Mouse (Mus musculus) midbrain, embryonic 10.5 days (tissue): ENCODE data around the gene Ccdc120. TPM values are rescaled to one million over a fixed set of nuclear protein-coding genes. Genes with fewer than 3 reads are reported as not detected.
A peak's percentile ranks its signal among the peaks of the same experiment; 100 is the strongest.

ENCODE experiments used
- DNase-seq: peaks from one replicate; pipeline ENCODE4 v3.0.0-alpha.2; 2017; ENCODE audit warnings: low spot score
- H3K27ac ChIP-seq: fragments of 300-500 bp; sonication (generic); replicated peaks from 2 replicates; pipeline ENCODE4 v1.5.1; 2016; ENCODE audit warnings: mild to moderate bottlenecking
- H3K27me3 ChIP-seq: fragments of 300-500 bp; sonication (generic); 2 replicates; pipeline ENCODE4 v1.6.1; 2016; ENCODE audit warnings: low read depth, mild to moderate bottlenecking; ENCODE audit not compliant: poor library complexity, severe bottlenecking
- H3K36me3 ChIP-seq: fragments of 300-500 bp; sonication (generic); 2 replicates; pipeline ENCODE4 v1.6.1; 2016; ENCODE audit warnings: mild to moderate bottlenecking, moderate library complexity
- H3K4me1 ChIP-seq: fragments of 300-500 bp; sonication (generic); 2 replicates; pipeline ENCODE4 v1.6.1; 2016
- H3K4me3 ChIP-seq: fragments of 300-500 bp; sonication (generic); 2 replicates; pipeline ENCODE4 v1.5.1; 2016; ENCODE audit warnings: mild to moderate bottlenecking, moderate library complexity
- H3K9me3 ChIP-seq: fragments of 300-500 bp; sonication (generic); replicated peaks from 2 replicates; pipeline ENCODE4 v1.6.1; 2016; ENCODE audit warnings: mild to moderate bottlenecking
- WGBS: fragments of 180-500 bp; shearing (Covaris S2); methylation state at CpG from one replicate; pipeline ENCODE4 v1.1.7; 2016; 5-methylcytosine and 5-hydroxymethylcytosine counted together
- polyA plus RNA-seq: library from polyadenylated mRNA; unstranded; fragments of >200 nt; fragmentation: Nextera tagmentation; extraction: Ambion mirVana; gene quantifications from 2 replicates; pipeline ENCODE4 v1.2.1, GENCODE M21; 2016

Gene Ccdc120
- 17.0 and 17.6 TPM in 2 replicates for polyA plus RNA-seq

- H3K4me3 ChIP-seq = peak within 1 kb of the TSS; percentile 73
- peak within 1 kb of the TSS; percentile 86 for H3K27ac ChIP-seq
- DNase-seq = peak; percentile 77
- H3K36me3 ChIP-seq = no peaks in the 10 kb centered on the region
- 21% methylated on average over 55 of the region's 56 CpGs for WGBS
- peaks cover 8% of the 10 kb centered on the region; the same call in 1 of the 2 replicates for H3K4me1 ChIP-seq
- 0 out of 2 replicates have a peak, but pooled peaks cover 5% of the 10 kb centered on the region for H3K9me3 ChIP-seq
- no peaks in the 10 kb centered on the region for H3K27me3 ChIP-seq
These were observed at the start of gene Ccdc120 for GRCm38 (mm10) chrX:7750432-7751116. TSS of gene Ccdc120 (minus strand) at chrX:7750905.

- H3K4me3 ChIP-seq = no peak overlapping the region
- 93% methylated on average over 3 of the region's 3 CpGs for WGBS
- H3K9me3 ChIP-seq = no peaks in the 10 kb centered on the region
These were observed 46.6 kb upstream of the Ccdc120 start for GRCm38 (mm10) chrX:7797327-7797726.

GRCm38 (mm10) chrX:7795016-7795415 is 44.3 kb upstream of the Ccdc120 start:
- peaks cover 5% of the 10 kb centered on the region for H3K4me1 ChIP-seq
- 40% methylated on average over 7 of the region's 7 CpGs for whole genome bisulfite sequencing
- H3K4me3 ChIP-seq = no peak overlapping the region
- no peaks in the 10 kb centered on the region for H3K27me3 ChIP-seq
- peaks cover 16% of the 10 kb centered on the region for H3K36me3 ChIP-seq
- H3K27ac ChIP-seq = no peak overlapping the region
- no peaks in the 10 kb centered on the region for H3K9me3 ChIP-seq
- DNase-seq = no peak

More at GRCm38 (mm10) chrX:7797327-7797726, 46.6 kb upstream of the Ccdc120 start:
- no peaks in the 10 kb centered on the region for H3K27me3 ChIP-seq
- H3K27ac ChIP-seq = no peak overlapping the region
- H3K4me1 ChIP-seq = no peaks in the 10 kb centered on the region
- peaks cover 36% of the 10 kb centered on the region for H3K36me3 ChIP-seq
- no peak for DNase-seq

- H3K4me1 ChIP-seq = peaks cover 5% of the 10 kb centered on the region
- WGBS = 51% methylated on average over 3 of the region's 3 CpGs
- no peak overlapping the region for H3K27ac ChIP-seq
- no peaks in the 10 kb centered on the region for H3K27me3 ChIP-seq
- no peak overlapping the region for H3K4me3 ChIP-seq
- H3K9me3 ChIP-seq = no peaks in the 10 kb centered on the region
- DNase-seq = no peak
- H3K36me3 ChIP-seq = peaks cover 4% of the 10 kb centered on the region; the same call in 1 of the 2 replicates
These were observed 42.7 kb upstream of the Ccdc120 start for GRCm38 (mm10) chrX:7793361-7793760.

- WGBS = 30% methylated on average over 5 of the region's 5 CpGs
- H3K27ac ChIP-seq = peak overlapping the region; percentile 87
These were observed 39.6 kb upstream of the Ccdc120 start for GRCm38 (mm10) chrX:7790309-7790708.

GRCm38 (mm10) chrX:7789542-7790136 is 38.9 kb upstream of the Ccdc120 start, which contains the start of gene Gripap1:
TSS of gene Gripap1 (plus strand) at chrX:7789765.
- H3K4me3 ChIP-seq = peak within 1 kb of the TSS; percentile 62
- WGBS = 16% methylated on average over 24 of the region's 24 CpGs
- peaks cover 5% of the 10 kb centered on the region for H3K4me1 ChIP-seq
- peak within 1 kb of the TSS; percentile 87 for H3K27ac ChIP-seq
- no peaks in the 10 kb centered on the region for H3K9me3 ChIP-seq
- no peaks in the 10 kb centered on the region for H3K27me3 ChIP-seq
- H3K36me3 ChIP-seq = no peaks in the 10 kb centered on the region
- DNase-seq = peak; percentile 66

More at GRCm38 (mm10) chrX:7790309-7790708, 39.6 kb upstream of the Ccdc120 start:
- Histone ChIP-seq H3K36me3 (peaks cover 4% of the 10 kb centered on the region; the same call in 1 of the 2 replicates), H3K27me3 (no peaks in the 10 kb centered on the region), H3K4me1 (peaks cover 5% of the 10 kb centered on the region), H3K9me3 (no peaks in the 10 kb centered on the region), H3K4me3 (peak overlapping the region; percentile 62)
- no peak for DNase-seq

- H3K4me1 ChIP-seq = no peaks in the 10 kb centered on the region
- H3K27ac ChIP-seq = no peak overlapping the region
- DNase-seq = no peak
- no peaks in the 10 kb centered on the region for H3K9me3 ChIP-seq
- no peak overlapping the region for H3K4me3 ChIP-seq
- H3K27me3 ChIP-seq = no peaks in the 10 kb centered on the region
- WGBS = 80% methylated on average over 4 of the region's 4 CpGs
- H3K36me3 ChIP-seq = no peaks in the 10 kb centered on the region
These were observed 31.9 kb upstream of the Ccdc120 start for GRCm38 (mm10) chrX:7782603-7783092.

GRCm38 (mm10) chrX:7779294-7779693 is 28.6 kb upstream of the Ccdc120 start:
- Histone ChIP-seq H3K4me3 (no peak overlapping the region), H3K9me3 (0 out of 2 replicates have a peak, but pooled peaks cover 3% of the 10 kb centered on the region), H3K27me3 (no peaks in the 10 kb centered on the region), H3K4me1 (no peaks in the 10 kb centered on the region), H3K36me3 (peaks cover 4% of the 10 kb centered on the region; the same call in 1 of the 2 replicates), H3K27ac (no peak overlapping the region)
- 21% methylated on average over 3 of the region's 3 CpGs for WGBS
- DNase-seq = no peak

GRCm38 (mm10) chrX:7778450-7779244 is 27.9 kb upstream of the Ccdc120 start:
- no peak for DNase-seq
- no peaks in the 10 kb centered on the region for H3K27me3 ChIP-seq
- no peak overlapping the region for H3K27ac ChIP-seq
- 0 out of 2 replicates have a peak, but pooled peaks cover 5% of the 10 kb centered on the region for H3K9me3 ChIP-seq
- H3K4me3 ChIP-seq = no peak overlapping the region
- H3K4me1 ChIP-seq = no peaks in the 10 kb centered on the region
- H3K36me3 ChIP-seq = peaks cover 10% of the 10 kb centered on the region
- 69% methylated on average over 7 of the region's 7 CpGs for WGBS

- Histone ChIP-seq H3K4me3 (no peak overlapping the region), H3K27me3 (no peaks in the 10 kb centered on the region), H3K36me3 (peaks cover 25% of the 10 kb centered on the region), H3K27ac (no peak overlapping the region), H3K4me1 (no peaks in the 10 kb centered on the region), H3K9me3 (peaks cover 6% of the 10 kb centered on the region; the same call in 1 of the 2 replicates)
- WGBS = 47% methylated on average over 8 of the region's 8 CpGs
- peak; percentile 51 for DNase-seq
These were observed 25.8 kb upstream of the Ccdc120 start for GRCm38 (mm10) chrX:7776329-7777082.

- Histone ChIP-seq H3K36me3 (peaks cover 34% of the 10 kb centered on the region), H3K27me3 (no peaks in the 10 kb centered on the region), H3K4me3 (no peak overlapping the region), H3K9me3 (peaks cover 6% of the 10 kb centered on the region; the same call in 1 of the 2 replicates), H3K4me1 (no peaks in the 10 kb centered on the region), H3K27ac (no peak overlapping the region)
- 80% methylated on average over 9 of the region's 9 CpGs for WGBS
- no peak for DNase-seq
These were observed 24.9 kb upstream of the Ccdc120 start for GRCm38 (mm10) chrX:7775501-7776205.
